Mouse (Mus musculus): Measurements from ENCODE around the gene Pla1a.
"Not testable (repeated sequence)": the region's sequence is repeated elsewhere in the genome, so short reads cannot be mapped to it uniquely, and the experiment has no call there.

The Pla1a gene

DNA sequence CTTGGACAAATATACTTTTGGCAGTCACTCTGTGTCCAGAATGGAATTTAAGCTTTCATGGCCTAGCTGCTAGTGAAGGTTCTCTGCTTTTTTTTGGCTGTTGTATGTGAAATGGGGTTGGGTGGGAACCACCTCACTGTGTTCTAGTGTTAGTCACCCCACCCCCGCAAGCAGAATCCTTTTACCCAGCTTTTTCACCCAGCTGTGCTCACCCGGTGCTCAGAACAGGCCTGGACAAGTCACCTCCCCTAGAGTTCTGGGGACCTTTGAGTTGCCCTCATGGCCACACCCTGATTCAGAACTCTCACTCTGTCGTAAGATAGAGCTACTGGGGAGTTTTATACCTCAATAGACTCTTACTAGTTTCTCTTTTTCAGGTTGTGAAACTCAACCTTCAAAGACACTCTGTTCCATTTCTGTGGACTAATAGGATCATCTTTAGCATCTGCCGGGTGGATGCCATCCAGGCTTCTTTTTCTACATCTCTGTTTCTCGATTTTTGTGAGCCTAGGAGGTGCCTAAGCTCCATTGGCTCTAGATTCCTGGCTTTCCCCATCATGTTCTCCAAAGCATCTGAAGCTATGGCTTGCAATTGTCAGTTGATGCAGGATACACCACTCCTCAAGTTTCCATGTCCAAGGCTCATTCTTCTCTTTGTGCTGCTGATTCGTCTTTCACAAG, 25.8 kb upstream of the Pla1a start:
- DNase-seq (ENCODE audit: low read depth, low spot score) = no peak

- no peak for DNase-seq (ENCODE audit: low read depth, low spot score)
Observed at GRCm38 (mm10) chr16:38456812-38457567, 24.0 kb upstream of the Pla1a start.

DNA sequence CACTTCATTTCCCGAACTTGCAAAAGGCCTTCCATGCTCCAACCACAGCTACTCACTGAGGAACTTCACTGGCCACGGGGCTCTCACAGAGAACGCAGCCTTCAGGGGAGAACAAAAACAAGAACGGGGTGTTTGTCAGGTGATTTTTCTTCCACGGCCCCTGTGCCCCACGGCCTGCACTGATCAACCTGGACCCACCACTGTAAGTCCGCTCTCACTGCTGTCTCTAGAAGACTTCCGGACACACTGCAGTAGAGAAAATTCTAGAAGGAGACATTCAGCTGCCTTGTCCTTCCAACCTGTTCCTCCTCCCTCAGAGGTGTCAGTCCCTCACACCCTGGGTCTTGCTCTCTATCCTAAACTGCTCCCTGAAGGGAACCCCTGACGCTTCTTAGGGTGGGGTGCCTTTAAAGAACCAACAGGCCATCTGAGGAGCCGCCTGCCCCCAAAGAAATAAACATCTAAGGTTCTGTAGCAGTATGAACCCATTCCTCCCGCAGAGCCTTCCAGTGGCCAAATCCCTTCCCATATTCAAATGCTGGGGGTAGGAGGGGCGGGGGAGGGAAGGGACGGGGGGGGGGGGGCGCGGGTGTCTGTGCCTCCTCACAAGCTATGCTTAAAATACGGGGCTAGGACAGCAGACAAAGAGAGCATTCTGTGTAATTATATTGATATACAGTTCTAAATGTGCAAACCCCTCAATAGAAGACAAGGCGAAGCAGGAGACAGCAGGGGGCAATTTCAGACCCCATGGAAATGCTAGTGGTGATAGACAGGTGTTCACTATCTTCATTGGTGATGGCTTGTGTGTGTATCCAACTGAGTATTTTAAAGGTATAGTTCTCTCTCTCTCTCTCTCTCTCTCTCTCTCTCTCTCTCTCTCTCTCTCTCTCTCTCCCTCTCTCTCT, 22.8 kb upstream of the Pla1a start, which contains the start of gene Cd80:
Gene Cd80, plus strand, starts transcription at position 51 of the 908 bp plus-strand sequence.
- DNase-seq (ENCODE audit: low read depth, low spot score) = no peak

DNA sequence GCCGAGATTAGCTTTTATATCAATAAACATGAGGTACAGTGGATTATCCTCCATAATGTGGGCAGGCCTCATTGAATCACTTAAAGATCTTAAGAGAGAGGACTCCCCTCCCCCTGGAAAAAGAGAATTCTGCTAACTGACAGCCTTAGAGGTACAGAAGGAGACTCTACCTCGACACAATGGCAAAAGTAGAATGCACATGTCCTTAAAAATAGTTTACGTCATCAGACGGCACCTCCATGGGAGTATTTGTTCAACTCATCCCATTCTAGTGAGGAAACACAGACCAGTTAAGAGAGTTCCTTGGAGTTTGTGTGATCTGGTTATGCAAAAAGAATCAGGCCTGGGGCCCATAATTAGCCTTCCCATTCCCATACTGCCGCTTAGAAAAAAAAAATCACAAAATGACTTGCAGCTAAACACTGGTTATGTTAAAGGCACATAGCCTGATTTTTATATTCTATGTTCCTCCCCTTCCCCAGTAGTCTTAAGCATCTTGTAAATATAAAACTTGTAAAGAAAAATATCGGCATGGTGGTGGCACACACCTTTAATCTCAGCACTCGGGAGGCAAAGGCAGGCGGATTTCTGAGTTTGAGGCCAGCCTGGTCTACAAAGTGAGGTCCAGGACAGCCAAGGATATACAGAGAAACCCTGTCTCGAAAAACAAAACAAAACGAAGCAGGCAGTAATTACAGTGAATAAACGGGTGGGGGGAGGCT, 21.7 kb upstream of the Pla1a start:
- no peak for DNase-seq (ENCODE audit: low read depth, low spot score)

DNA sequence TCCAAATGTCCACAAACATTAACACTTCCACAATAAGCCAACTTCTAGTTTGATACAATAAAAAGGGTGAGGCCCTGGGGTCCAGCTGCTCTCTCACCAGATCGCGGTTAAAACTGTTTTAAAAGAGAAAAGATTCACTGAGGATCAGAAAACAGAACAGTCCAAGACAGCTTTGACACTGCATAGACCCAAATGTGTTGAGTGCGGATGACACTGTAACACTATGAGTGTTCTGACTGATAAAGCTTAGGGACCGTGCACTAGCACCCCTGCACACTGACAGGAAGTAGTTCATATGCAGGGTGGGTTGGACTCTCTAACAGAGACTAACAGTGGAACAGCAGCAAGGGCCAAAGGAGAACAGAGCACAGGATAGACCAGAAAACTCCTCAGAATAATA, 21.0 kb upstream of the Pla1a start:
- no peak for DNase-seq (ENCODE audit: low read depth, low spot score)

DNA sequence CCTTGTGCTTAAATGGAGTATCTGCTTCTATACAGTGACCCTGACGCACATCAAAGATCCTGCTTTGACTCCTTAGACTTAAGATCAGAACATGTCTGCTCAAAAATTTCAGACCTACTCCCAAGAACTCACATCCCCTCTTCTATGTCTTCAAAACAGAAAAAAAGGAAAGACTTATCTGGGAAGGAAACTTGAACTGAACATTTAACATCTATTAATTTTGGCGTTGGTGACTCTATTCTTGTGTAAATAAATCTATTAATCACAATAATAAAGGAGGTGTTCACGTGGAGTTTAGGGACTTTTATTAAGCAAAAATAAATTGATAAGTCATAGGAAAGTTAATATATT, 20.2 kb upstream of the Pla1a start:
- no peak for DNase-seq (ENCODE audit: low read depth, low spot score)

- DNase-seq (ENCODE audit: low read depth, low spot score) = peak; percentile 66
Observed at GRCm38 (mm10) chr16:38452442-38453202, 19.7 kb upstream of the Pla1a start, which contains the start of gene Adprh. Gene Adprh, minus strand, starts transcription at chr16:38452703.

DNA sequence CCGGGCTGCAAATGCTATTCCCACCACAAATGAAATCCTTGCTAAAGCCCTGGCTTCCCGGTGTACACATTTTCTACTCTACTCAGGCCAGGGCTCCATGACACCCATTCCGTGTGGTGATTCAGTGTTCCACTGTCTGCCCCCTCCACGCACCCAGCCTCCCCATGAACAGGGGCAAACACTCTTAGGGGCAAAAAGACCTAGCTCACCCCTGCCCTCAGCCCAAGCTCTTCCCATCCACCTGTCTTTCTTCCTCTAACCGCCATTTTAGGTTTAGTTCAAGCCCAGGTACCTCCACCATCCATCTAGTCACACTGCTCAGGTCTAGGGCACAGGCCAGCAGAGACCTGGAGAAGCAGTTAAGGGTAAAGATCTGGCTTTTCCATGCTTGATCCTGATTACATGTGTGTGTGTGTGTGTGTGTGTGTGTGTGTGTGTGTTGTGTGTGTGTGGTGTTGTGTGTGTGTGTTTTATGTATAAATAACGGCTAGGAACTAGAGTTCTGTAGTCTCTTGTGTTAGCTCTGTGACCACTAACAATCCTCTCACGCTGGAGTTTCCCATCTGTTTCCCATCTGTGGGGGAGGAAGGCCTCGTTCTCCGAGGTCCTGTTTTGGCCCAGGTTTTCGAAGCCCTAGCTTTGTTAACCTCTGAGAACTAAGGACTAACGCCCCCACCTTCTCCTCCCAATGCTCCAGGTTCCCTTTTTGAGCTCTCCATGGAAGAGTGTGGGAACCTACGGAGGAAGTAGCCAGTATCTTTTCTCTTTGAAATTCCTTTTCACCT, 18.7 kb upstream of the Pla1a start:
- no peak for DNase-seq (ENCODE audit: low read depth, low spot score)

DNA sequence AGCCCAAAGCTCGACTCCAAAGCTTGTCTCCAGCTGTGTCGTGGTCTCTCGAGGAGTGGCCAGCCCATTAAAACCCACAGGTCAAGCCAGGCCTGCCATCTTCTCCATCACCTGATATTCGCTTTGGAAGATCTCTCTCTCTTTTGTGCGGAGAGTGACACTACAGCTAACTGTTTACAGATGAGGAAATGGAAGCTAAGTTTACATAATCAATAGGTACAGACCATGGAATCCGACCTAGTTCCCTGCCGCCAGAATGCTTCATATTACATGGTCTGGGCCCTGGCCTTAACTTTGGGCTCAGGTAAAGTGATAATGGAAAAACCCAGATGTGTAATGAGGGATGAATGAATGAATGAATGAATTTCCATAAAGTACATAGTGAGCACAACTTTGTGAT, 17.8 kb upstream of the Pla1a start:
- DNase-seq (ENCODE audit: low read depth, low spot score) = no peak

DNA sequence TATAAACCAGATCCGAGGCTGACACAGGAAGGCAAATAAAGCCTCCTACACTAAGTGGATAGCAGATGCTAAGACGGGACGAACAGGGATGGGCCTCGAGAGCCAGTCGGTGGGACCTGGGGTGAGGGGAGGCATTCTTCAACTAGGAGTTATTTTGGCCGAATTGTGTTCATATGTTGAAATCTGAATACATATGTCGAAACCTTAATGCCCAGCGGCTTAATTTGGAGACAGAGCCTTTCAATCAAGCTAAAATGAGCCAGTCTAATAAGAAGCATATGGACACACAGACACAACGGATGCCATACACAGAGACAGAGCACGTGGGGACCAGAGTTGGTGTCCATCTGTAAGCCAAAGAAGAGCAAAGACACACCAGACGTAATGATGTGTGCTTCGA, 15.5 kb upstream of the Pla1a start:
- DNase-seq (ENCODE audit: low read depth, low spot score) = no peak

DNA sequence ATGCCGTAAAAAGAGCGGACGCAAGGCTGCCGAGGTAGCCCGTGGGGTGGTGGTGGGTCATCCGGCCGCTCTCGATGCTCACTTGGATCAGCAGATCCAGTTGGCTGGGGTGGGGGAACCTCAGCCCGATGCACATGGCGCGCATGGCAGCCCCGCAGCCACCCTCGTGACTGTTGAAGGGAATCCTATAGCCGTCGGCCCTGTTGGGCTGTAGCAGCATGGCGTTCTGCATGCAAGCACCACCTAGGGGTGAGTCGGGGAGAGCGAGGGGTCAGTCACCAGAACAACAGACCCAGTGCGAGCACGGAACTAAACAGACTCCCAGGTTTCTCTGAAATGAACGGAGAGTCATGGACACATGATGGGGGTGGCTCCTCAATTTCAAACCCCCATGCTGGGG, 14.4 kb upstream of the Pla1a start:
- no peak for DNase-seq (ENCODE audit: low read depth, low spot score)

- not testable (repeated sequence) for DNase-seq (ENCODE audit: low read depth, low spot score)
Observed at GRCm38 (mm10) chr16:38446141-38446540, 13.2 kb upstream of the Pla1a start.

- DNase-seq (ENCODE audit: low read depth, low spot score) = no peak
Observed at GRCm38 (mm10) chr16:38445576-38445975, 12.6 kb upstream of the Pla1a start.

DNA sequence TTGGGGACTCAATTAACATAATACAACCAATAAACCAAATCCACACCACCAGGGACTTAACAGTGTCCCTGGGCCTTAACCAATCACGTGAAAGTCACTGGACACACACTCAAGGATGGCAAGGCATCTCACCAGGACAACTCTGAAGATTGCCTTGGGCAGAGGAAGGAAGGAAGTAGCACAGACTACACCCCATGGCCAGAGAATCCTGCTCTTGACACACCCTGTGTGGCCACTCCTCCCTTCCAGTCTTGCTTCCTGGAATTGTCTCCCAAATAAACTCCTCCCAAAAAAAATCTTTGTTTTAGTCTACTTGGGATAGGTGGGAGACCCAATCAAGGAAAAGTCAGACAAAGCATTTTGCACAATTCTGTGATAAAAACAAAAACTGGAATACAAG, 12.1 kb upstream of the Pla1a start:
- DNase-seq (ENCODE audit: low read depth, low spot score) = no peak

- DNase-seq (ENCODE audit: low read depth, low spot score) = no peak
Observed at GRCm38 (mm10) chr16:38443721-38444464, 10.9 kb upstream of the Pla1a start.

DNA sequence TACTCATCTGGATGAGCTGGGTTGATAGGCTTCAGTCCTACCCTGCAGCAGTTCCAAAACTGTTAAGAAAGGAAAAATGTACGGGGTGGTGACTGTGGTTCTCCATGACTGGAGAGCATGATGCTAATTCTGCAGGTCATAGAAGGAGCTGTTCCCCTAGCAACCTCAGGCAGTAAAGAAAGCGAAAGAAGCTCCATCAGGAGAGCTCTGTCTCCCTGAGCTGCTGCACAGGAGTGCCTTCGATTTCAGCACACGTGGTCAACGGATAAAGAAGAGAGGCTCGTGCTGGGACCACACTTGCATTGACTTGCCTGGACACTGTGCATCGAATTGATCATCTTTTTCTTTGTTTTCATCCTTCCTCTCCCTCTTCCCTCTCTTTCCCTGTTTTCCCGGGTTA, 9.3 kb upstream of the Pla1a start:
- no peak for DNase-seq (ENCODE audit: low read depth, low spot score)

- DNase-seq (ENCODE audit: low read depth, low spot score) = no peak
Observed at GRCm38 (mm10) chr16:38441611-38442010, 8.7 kb upstream of the Pla1a start.

DNA sequence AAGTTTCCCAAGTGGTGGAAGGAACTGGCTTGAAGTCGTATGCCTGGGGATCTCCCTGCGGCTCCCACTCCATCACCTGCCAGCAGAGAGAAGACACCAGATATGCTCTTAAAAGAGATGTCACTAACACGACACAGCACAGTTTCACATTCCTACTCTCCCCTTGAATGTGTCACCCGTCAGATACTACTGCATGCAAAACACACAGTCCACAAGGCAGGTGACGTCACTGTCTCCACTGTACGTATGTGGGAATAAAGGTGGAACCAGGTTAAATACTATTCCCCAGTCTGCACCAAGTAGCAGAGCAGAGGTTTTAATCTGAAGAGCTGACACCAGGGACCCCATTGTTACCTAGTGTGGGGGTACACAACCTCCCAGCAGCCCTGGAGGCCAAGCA, 7.5 kb upstream of the Pla1a start:
- DNase-seq (ENCODE audit: low read depth, low spot score) = no peak

GRCm38 (mm10) chr16:38439190-38439589, 6.2 kb upstream of the Pla1a start:
- no peak for DNase-seq (ENCODE audit: low read depth, low spot score)

All from c-Kit-negative CD71-positive TER-119-positive erythroid progenitor cells, embryonic 14.5 days (primary cell).